Mouse (Mus musculus): ENCODE measurements around the gene Ankrd24.

GRCm38 (mm10) chr10:81595599-81595998 lies 32.7 kb upstream of the Ankrd24 start:
- TF ChIP-seq POLR2A (IDR thresholded peaks at IDR 0.05; ENCODE audit: low read depth, low read length) (no peak), CTCF (IDR thresholded peaks at IDR 0.05; ENCODE audit: extremely low read depth, insufficient read depth, insufficient read length, insufficient replicate concordance) (no peak)

Data from spleen, adult 2 months (tissue).